Mouse (Mus musculus) G1E (cell line): Measurements from ENCODE around the gene Fam118b.

ENCODE experiments used
- CTCF ChIP-seq: IDR thresholded peaks from 2 replicates; pipeline ENCODE4 v1.5.1; 2012; ENCODE audit warnings: low read depth, low read length, inconsistent platforms, mixed read lengths
- GATA1 ChIP-seq: IDR thresholded peaks from 2 replicates; pipeline ENCODE4 v1.6.1; 2012; ENCODE audit warnings: borderline replicate concordance, low read length, inconsistent platforms, mixed read lengths
- GATA2 ChIP-seq: IDR thresholded peaks from 2 replicates; pipeline ENCODE4 v1.6.1; 2012; ENCODE audit warnings: low read depth, low read length, inconsistent platforms, borderline replicate concordance
- TAL1 ChIP-seq: conservative IDR thresholded peaks from 2 replicates; pipeline ENCODE4 v1.6.1; 2012; ENCODE audit warnings: low read depth, low read length, inconsistent platforms, mixed read lengths

GRCm38 (mm10) chr9:35313601-35314000, 46.0 kb upstream of the Fam118b start:
- TF ChIP-seq CTCF (no peak), TAL1 (no peak), GATA2 (no peak), GATA1 (no peak)
